Mouse (Mus musculus) heart, postnatal 0 days (tissue): ENCODE measurements around the gene Tppp2.

Experiments used
- CTCF ChIP-seq: IDR thresholded peaks from 2 replicates; pipeline ENCODE4 v1.5.1; 2016; ENCODE audit warnings: antibody characterized with exemption, control low read depth, low read depth
- EP300 ChIP-seq: IDR thresholded peaks from 2 replicates; pipeline ENCODE4 v1.6.1; 2016; ENCODE audit warnings: antibody characterized with exemption, low read depth

- TF ChIP-seq CTCF, result no peak
- TF ChIP-seq EP300, result no peak
Measured at GRCm38 (mm10) chr14:51929309-51929943, 11.2 kb downstream of the Tppp2 start.
